Mouse (Mus musculus): ENCODE measurements around the gene Atp6v1fnb. TPM values are rescaled to one million over a fixed set of nuclear protein-coding genes. Genes with fewer than 3 reads are reported as not detected.

The Atp6v1fnb gene
- total and polyA plus RNA-seq, 3 experiments = 0.13 TPM; not detected in 2

GRCm38 (mm10) chr6:29432156-29432555 lies 39.1 kb upstream of the Atp6v1fnb start:
- Histone ChIP-seq H3K9ac (ENCODE audit: control insufficient read depth, low read depth, low read length, poor library complexity, severe bottlenecking) (no peak overlapping the region), H3K79me2 (ENCODE audit: control insufficient read depth, insufficient read depth, low read length, poor library complexity) (no peaks in the 10 kb centered on the region), H3K36me3 (ENCODE audit: control insufficient read depth in 1 of 2, insufficient read depth in 2 of 2, low read length in 2 of 2) (peaks cover 0 to 3% of the 10 kb centered on the region in 2 experiments; a peak in 1 of 4 replicates), H3K4me1 (ENCODE audit: control insufficient read depth in 1 of 2, insufficient read depth in 2 of 2, low read length in 2 of 2) (peaks cover 0 to 28% of the 10 kb centered on the region in 2 experiments; a peak in 3 of 4 replicates), H3K9me3 (replicated peaks; ENCODE audit: insufficient read depth, low read length) (no peaks in the 10 kb centered on the region), H3K4me3 (ENCODE audit: control insufficient read depth in 1 of 2, insufficient read depth in 1 of 2, low read depth in 2 of 2, low read length in 2 of 2) (no peak overlapping the region), H3K27me3 (ENCODE audit: control insufficient read depth in 1 of 2, insufficient read depth in 2 of 2, low read length in 2 of 2) (no peaks in the 10 kb centered on the region), H3K27ac (ENCODE audit: control insufficient read depth, low read depth, low read length) (no peak overlapping the region)
- TF ChIP-seq USF2 (IDR thresholded peaks at IDR 0.05; ENCODE audit: borderline replicate concordance in 1 of 2, insufficient read depth in 1 of 2, low read depth in 1 of 2, low read length in 2 of 2) = no peak
- no peak for TF ChIP-seq SMC3 (IDR thresholded peaks at IDR 0.05; ENCODE audit: low read depth, low read length)
- TF ChIP-seq EP300 (IDR thresholded peaks at IDR 0.05; ENCODE audit: low read depth in 1 of 2, low read length in 2 of 2) = no peak
- no peak for TF ChIP-seq ZMIZ1 (IDR thresholded peaks at IDR 0.05; ENCODE audit: low read depth, low read length)
- no peak for TF ChIP-seq POLR2AphosphoS2 (IDR thresholded peaks at IDR 0.05; ENCODE audit: low read length)
- TF ChIP-seq CHD1 (IDR thresholded peaks at IDR 0.05; ENCODE audit: low read depth, low read length) = no peak
- no peak for TF ChIP-seq MXI1 (IDR thresholded peaks at IDR 0.05; ENCODE audit: low read depth, low read length)
- no peak for TF ChIP-seq POLR2AphosphoS5 (IDR thresholded peaks at IDR 0.05; ENCODE audit: borderline replicate concordance, low read depth, low read length)
- TF ChIP-seq GABPA (IDR thresholded peaks at IDR 0.05; ENCODE audit: low read depth, low read length) = no peak
- no peak for TF ChIP-seq TCF12 (IDR thresholded peaks at IDR 0.05; ENCODE audit: low read depth, low read length)
- no peak for TF ChIP-seq MAZ (IDR thresholded peaks at IDR 0.05; ENCODE audit: low read depth, low read length)
- no peak for TF ChIP-seq MAX (IDR thresholded peaks at IDR 0.05; ENCODE audit: low read length)
- no peak for TF ChIP-seq GATA1 (IDR thresholded peaks at IDR 0.05; ENCODE audit: low read depth, low read length)
- no peak for TF ChIP-seq CHD2 (IDR thresholded peaks at IDR 0.05; ENCODE audit: low read length)
- no peak for TF ChIP-seq MYC (IDR thresholded peaks at IDR 0.05; ENCODE audit: low read depth, low read length)
- TF ChIP-seq CTCF (IDR thresholded peaks at IDR 0.05 in 2 of 3, conservative IDR thresholded peaks at IDR 0.05 in 1 of 3; ENCODE audit: control insufficient read depth in 1 of 3, insufficient read depth in 1 of 3, low read depth in 2 of 3, low read length in 3 of 3, poor library complexity in 1 of 3, severe bottlenecking in 1 of 3) = no peak
- TF ChIP-seq ELF1 (IDR thresholded peaks at IDR 0.05; ENCODE audit: low read depth, low read length) = no peak
- no peak for DNase-seq (ENCODE audit: low read depth, low spot score)

GRCm38 (mm10) chr6:29432676-29433037 lies 38.6 kb upstream of the Atp6v1fnb start:
- no peak overlapping the region for H3K27ac ChIP-seq (ENCODE audit: control insufficient read depth, low read depth, low read length)
- no peak overlapping the region for H3K9ac ChIP-seq (ENCODE audit: control insufficient read depth, low read depth, low read length, poor library complexity, severe bottlenecking)
- H3K36me3 ChIP-seq (ENCODE audit: control insufficient read depth in 1 of 2, insufficient read depth in 2 of 2, low read length in 2 of 2) = peaks cover 0 to 3% of the 10 kb centered on the region in 2 experiments; a peak in 1 of 4 replicates
- H3K9me3 ChIP-seq (replicated peaks; ENCODE audit: insufficient read depth, low read length) = no peaks in the 10 kb centered on the region
- no peak for DNase-seq (ENCODE audit: low read depth, low spot score)
- TF ChIP-seq ZMIZ1 (IDR thresholded peaks at IDR 0.05; ENCODE audit: low read depth, low read length) (no peak), BHLHE40 (IDR thresholded peaks at IDR 0.05; ENCODE audit: borderline replicate concordance, low read depth, low read length) (no peak), CTCF (IDR thresholded peaks at IDR 0.05 in 2 of 3, conservative IDR thresholded peaks at IDR 0.05 in 1 of 3; ENCODE audit: control insufficient read depth in 1 of 3, insufficient read depth in 1 of 3, low read depth in 2 of 3, low read length in 3 of 3, poor library complexity in 1 of 3, severe bottlenecking in 1 of 3) (no peak), POLR2A (IDR thresholded peaks at IDR 0.05; ENCODE audit: control insufficient read depth in 1 of 2, insufficient read depth in 1 of 2, low read depth in 1 of 2, low read length in 2 of 2, poor library complexity in 1 of 2) (no peak), MAFK (IDR thresholded peaks at IDR 0.05; ENCODE audit: borderline replicate concordance, low read depth, low read length) (no peak), NELFE (IDR thresholded peaks at IDR 0.05; ENCODE audit: low read depth, low read length) (no peak), POLR2AphosphoS5 (IDR thresholded peaks at IDR 0.05; ENCODE audit: borderline replicate concordance, low read depth, low read length) (no peak), TBP (IDR thresholded peaks at IDR 0.05; ENCODE audit: low read depth, low read length) (no peak), ELF1 (IDR thresholded peaks at IDR 0.05; ENCODE audit: low read depth, low read length) (no peak), RCOR1 (IDR thresholded peaks at IDR 0.05; ENCODE audit: low read depth, low read length) (no peak), SIN3A (IDR thresholded peaks at IDR 0.05; ENCODE audit: low read length) (no peak), CHD2 (IDR thresholded peaks at IDR 0.05; ENCODE audit: low read length) (no peak), MXI1 (IDR thresholded peaks at IDR 0.05; ENCODE audit: low read depth, low read length) (no peak), USF1 (IDR thresholded peaks at IDR 0.05; ENCODE audit: low read depth, low read length) (no peak)
- H3K79me2 ChIP-seq (ENCODE audit: control insufficient read depth, insufficient read depth, low read length, poor library complexity) = no peaks in the 10 kb centered on the region
- peaks cover 0 to 28% of the 10 kb centered on the region in 2 experiments; a peak in 3 of 4 replicates for H3K4me1 ChIP-seq (ENCODE audit: control insufficient read depth in 1 of 2, insufficient read depth in 2 of 2, low read length in 2 of 2)
- no peaks in the 10 kb centered on the region for H3K27me3 ChIP-seq (ENCODE audit: control insufficient read depth in 1 of 2, insufficient read depth in 2 of 2, low read length in 2 of 2)
- no peak overlapping the region for H3K4me3 ChIP-seq (ENCODE audit: control insufficient read depth in 1 of 2, insufficient read depth in 1 of 2, low read depth in 2 of 2, low read length in 2 of 2)

Measured in MEL (cell line).